Mouse (Mus musculus): ENCODE measurements at regions not wholly inside any gene's neighbourhood (a gene's known extent, or its start where the extent isn't known, plus 50 kb on each side); places are given as distances from the start of the nearest gene placed in this dataset.

DNA sequence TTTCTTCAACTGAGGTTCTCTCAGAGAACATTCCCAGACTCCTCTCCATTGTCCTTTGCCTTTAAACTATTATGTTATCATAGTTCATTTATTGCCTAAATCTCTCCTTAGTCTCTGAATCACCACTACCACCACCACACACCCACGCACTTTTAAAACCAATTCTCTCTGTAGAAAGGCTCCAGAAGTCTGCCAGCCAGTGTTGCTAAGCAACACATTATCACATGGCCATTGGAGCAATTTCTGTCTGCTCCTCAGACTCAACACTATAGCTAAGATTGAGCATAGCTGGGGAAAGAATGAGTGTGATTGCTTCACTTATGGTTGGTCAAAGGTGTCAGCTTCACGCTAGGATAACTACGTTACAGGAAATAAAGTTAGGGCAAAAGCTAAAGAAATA, 59.3 kb downstream of the Trap1a start:
- no peak for DNase-seq
- intact Hi-C loops (cut with DNase I): no loop called here

GRCm38 (mm10) chrX:139416701-139417100, 63.5 kb upstream of the D330045A20Rik start:
- intact Hi-C loops (cut with DNase I): loop anchor here (5.0 kb wide), 3 partner anchors 246 to 416 kb away; no protein-coding TSS in a partner anchor
- peak; percentile 45 to 63 for DNase-seq

- no peak for DNase-seq
- intact Hi-C loops (cut with DNase I): loop anchor here (5.0 kb wide), 3 partner anchors 242 to 412 kb away; no protein-coding TSS in a partner anchor
Measured at GRCm38 (mm10) chrX:139419867-139420266, 60.3 kb upstream of the D330045A20Rik start.

- no peak for DNase-seq
- intact Hi-C loops (cut with DNase I): no loop called here
Measured at GRCm38 (mm10) chrX:139424307-139424706, 55.9 kb upstream of the D330045A20Rik start.
